Mouse (Mus musculus) G1E (cell line): ENCODE measurements around the gene Gna12. TPM values are rescaled to one million over a fixed set of nuclear protein-coding genes. Genes with fewer than 3 reads are reported as not detected.

Experiments used
- ATAC-seq: 2 replicates; pipeline ENCODE4 v1.8.0; 2016; ENCODE audit warnings: mild to moderate bottlenecking; ENCODE audit not compliant: insufficient number of reproducible peaks, poor library complexity, low FRiP score, severe bottlenecking; ENCODE audit errors: extremely low read depth
- DNase-seq: peaks from one replicate; pipeline ENCODE4 v3.0.0; 2012; ENCODE audit warnings: low spot score
- H3K27me3 ChIP-seq: 2 replicates; pipeline ENCODE4 v1.6.1; 2012; ENCODE audit warnings: mild to moderate bottlenecking, low read length, inconsistent platforms; ENCODE audit not compliant: insufficient read depth
- H3K36me3 ChIP-seq: replicated peaks from 2 replicates; pipeline ENCODE3; 2012; ENCODE audit warnings: mild to moderate bottlenecking, inconsistent platforms
- H3K4me1 ChIP-seq: 2 replicates; pipeline ENCODE4 v1.6.1; 2012; ENCODE audit warnings: low read depth, low read length, inconsistent platforms, mixed read lengths; ENCODE audit not compliant: insufficient read depth
- H3K4me3 ChIP-seq: 2 replicates; pipeline ENCODE4 v1.5.1; 2012; ENCODE audit warnings: low read depth, mild to moderate bottlenecking, inconsistent platforms, low read length, moderate library complexity, mixed read lengths
- H3K9me3 ChIP-seq: replicated peaks from 2 replicates; pipeline ENCODE4 v1.6.1; 2012; ENCODE audit warnings: inconsistent platforms
- CTCF ChIP-seq: IDR thresholded peaks from 2 replicates; pipeline ENCODE4 v1.5.1; 2012; ENCODE audit warnings: low read depth, low read length, inconsistent platforms, mixed read lengths
- GATA1 ChIP-seq: IDR thresholded peaks from 2 replicates; pipeline ENCODE4 v1.6.1; 2012; ENCODE audit warnings: borderline replicate concordance, low read length, inconsistent platforms, mixed read lengths
- GATA2 ChIP-seq: IDR thresholded peaks from 2 replicates; pipeline ENCODE4 v1.6.1; 2012; ENCODE audit warnings: low read depth, low read length, inconsistent platforms, borderline replicate concordance
- POLR2AphosphoS5 ChIP-seq: IDR thresholded peaks from 2 replicates; pipeline ENCODE4 v1.6.1; 2012; ENCODE audit warnings: low read depth, low read length, inconsistent platforms; ENCODE audit not compliant: insufficient replicate concordance
- TAL1 ChIP-seq: conservative IDR thresholded peaks from 2 replicates; pipeline ENCODE4 v1.6.1; 2012; ENCODE audit warnings: low read depth, low read length, inconsistent platforms, mixed read lengths
- polyA plus RNA-seq: library from polyadenylated mRNA; stranded (reverse); fragments of >175 nt; gene quantifications from 2 replicates; pipeline ENCODE4 v1.2.3, GENCODE M21; 2012
- total RNA-seq, 2 experiments: library from RNA; stranded (forward) in 1 of 2; stranded (reverse) in 1 of 2; fragments of 200-1000 nt in 1 of 2; fragments of >200 nt in 1 of 2; fragmentation: Nextera tagmentation in 1 of 2; gene quantifications; 2 replicates each; pipeline ENCODE4 v1.2.3; 2014 to 2017

The Gna12 gene
- total and polyA plus RNA-seq, 3 experiments, result 22.2 to 66.7 (median 53.1) TPM

GRCm38 (mm10) chr5:140806939-140807338, 23.3 kb downstream of the Gna12 start:
- H3K9me3 ChIP-seq, result no peaks in the 10 kb centered on the region
- ATAC-seq, result no peak; the same call in 1 of the 2 replicates
- peaks cover 20% of the 10 kb centered on the region for H3K4me1 ChIP-seq
- no peaks in the 10 kb centered on the region for H3K27me3 ChIP-seq
- peaks cover 42% of the 10 kb centered on the region for H3K36me3 ChIP-seq
- TF ChIP-seq GATA1 (no peak), TAL1 (no peak), CTCF (no peak), POLR2AphosphoS5 (no peak), GATA2 (no peak)
- no peak overlapping the region for H3K4me3 ChIP-seq
- DNase-seq, result no peak

GRCm38 (mm10) chr5:140806252-140806651, 24.0 kb downstream of the Gna12 start:
- no peaks in the 10 kb centered on the region for H3K27me3 ChIP-seq
- H3K9me3 ChIP-seq, result no peaks in the 10 kb centered on the region
- TF ChIP-seq GATA2, result no peak
- TF ChIP-seq CTCF, result no peak
- TF ChIP-seq POLR2AphosphoS5, result no peak
- no peak for TF ChIP-seq GATA1
- TF ChIP-seq TAL1, result no peak
- ATAC-seq (no peak), DNase-seq (no peak)
- H3K36me3 ChIP-seq, result peaks cover 47% of the 10 kb centered on the region
- no peak overlapping the region for H3K4me3 ChIP-seq
- H3K4me1 ChIP-seq, result peaks cover 23% of the 10 kb centered on the region

GRCm38 (mm10) chr5:140801782-140802181, 28.4 kb downstream of the Gna12 start:
- Histone ChIP-seq H3K4me3 (no peak overlapping the region), H3K4me1 (peaks cover 36% of the 10 kb centered on the region)
- no peak for ATAC-seq

GRCm38 (mm10) chr5:140800288-140800923, 29.8 kb downstream of the Gna12 start:
- Histone ChIP-seq H3K4me3 (no peak overlapping the region), H3K36me3 (peaks cover 50% of the 10 kb centered on the region), H3K9me3 (no peaks in the 10 kb centered on the region), H3K27me3 (no peaks in the 10 kb centered on the region), H3K4me1 (peaks cover 41% of the 10 kb centered on the region)
- DNase-seq, result no peak
- ATAC-seq, result no peak
- TF ChIP-seq CTCF (no peak), GATA1 (no peak), TAL1 (no peak), GATA2 (no peak)

More at GRCm38 (mm10) chr5:140801782-140802181, 28.4 kb downstream of the Gna12 start:
- no peaks in the 10 kb centered on the region for H3K27me3 ChIP-seq
- no peaks in the 10 kb centered on the region for H3K9me3 ChIP-seq
- TF ChIP-seq TAL1 (no peak), CTCF (no peak), GATA2 (no peak), GATA1 (no peak), POLR2AphosphoS5 (no peak)
- H3K36me3 ChIP-seq, result peaks cover 53% of the 10 kb centered on the region
- no peak for DNase-seq

GRCm38 (mm10) chr5:140799190-140799589, 31.0 kb downstream of the Gna12 start:
- no peak for TF ChIP-seq POLR2AphosphoS5
- TF ChIP-seq CTCF, result no peak
- TF ChIP-seq TAL1, result no peak
- TF ChIP-seq GATA1, result no peak
- TF ChIP-seq GATA2, result no peak
- Histone ChIP-seq H3K27me3 (no peaks in the 10 kb centered on the region), H3K4me1 (peaks cover 53% of the 10 kb centered on the region), H3K4me3 (no peak overlapping the region), H3K36me3 (peaks cover 48% of the 10 kb centered on the region), H3K9me3 (no peaks in the 10 kb centered on the region)
- no peak for DNase-seq
- no peak for ATAC-seq

GRCm38 (mm10) chr5:140798775-140799174, 31.5 kb downstream of the Gna12 start:
- H3K4me1 ChIP-seq, result peaks cover 57% of the 10 kb centered on the region
- no peaks in the 10 kb centered on the region for H3K27me3 ChIP-seq
- no peak for ATAC-seq
- H3K36me3 ChIP-seq, result peaks cover 46% of the 10 kb centered on the region
- no peak for TF ChIP-seq POLR2AphosphoS5
- TF ChIP-seq GATA1, result no peak
- TF ChIP-seq CTCF, result no peak
- TF ChIP-seq TAL1, result no peak
- TF ChIP-seq GATA2, result no peak
- no peaks in the 10 kb centered on the region for H3K9me3 ChIP-seq
- no peak for DNase-seq
- H3K4me3 ChIP-seq, result no peak overlapping the region

- TF ChIP-seq CTCF (no peak), GATA2 (no peak), POLR2AphosphoS5 (no peak), TAL1 (no peak)
- H3K36me3 ChIP-seq, result peaks cover 44% of the 10 kb centered on the region
- no peak for ATAC-seq
- no peaks in the 10 kb centered on the region for H3K9me3 ChIP-seq
- no peak overlapping the region for H3K4me3 ChIP-seq
- no peak for DNase-seq
- no peaks in the 10 kb centered on the region for H3K27me3 ChIP-seq
- peaks cover 63% of the 10 kb centered on the region for H3K4me1 ChIP-seq
These were observed 32.1 kb downstream of the Gna12 start for GRCm38 (mm10) chr5:140798158-140798557.
